Mouse (Mus musculus) liver, embryonic 16.5 days (tissue): ENCODE data around the gene Lipc. TPM values are rescaled to one million over a fixed set of nuclear protein-coding genes. Genes with fewer than 3 reads are reported as not detected.

Experiments
- ATAC-seq: fragments of 200-750 bp; cut with Nextera tagmentation; 2 replicates; pipeline ENCODE4 v1.8.0; 2017; ENCODE audit warnings: low read depth, mild to moderate bottlenecking, moderate number of reproducible peaks, moderate library complexity
- H3K27ac ChIP-seq: fragments of 300-500 bp; sonication (generic); 2 replicates; pipeline ENCODE4 v1.5.1; 2014; ENCODE audit warnings: mild to moderate bottlenecking, low read length
- H3K27me3 ChIP-seq: fragments of 300-500 bp; sonication (generic); 2 replicates; pipeline ENCODE4 v1.6.1; 2014; ENCODE audit warnings: low read depth, low read length, mixed read lengths; ENCODE audit not compliant: control insufficient read depth, insufficient read depth
- H3K36me3 ChIP-seq: fragments of 300-500 bp; sonication (generic); 2 replicates; pipeline ENCODE4 v1.6.1; 2014; ENCODE audit warnings: mild to moderate bottlenecking; ENCODE audit not compliant: control insufficient read depth, insufficient read depth
- H3K4me1 ChIP-seq: fragments of 300-500 bp; sonication (generic); 2 replicates; pipeline ENCODE4 v1.6.1; 2014; ENCODE audit warnings: low read depth, low read length, mixed read lengths; ENCODE audit not compliant: control insufficient read depth
- H3K4me2 ChIP-seq: fragments of 300-500 bp; sonication (generic); 2 replicates; pipeline ENCODE4 v1.6.1; 2014; ENCODE audit warnings: low read depth, low read length, mixed read lengths
- H3K4me3 ChIP-seq: fragments of 300-500 bp; sonication (generic); 2 replicates; pipeline ENCODE4 v1.5.1; 2014; ENCODE audit warnings: low read depth, mild to moderate bottlenecking, low read length
- H3K9ac ChIP-seq: fragments of 300-500 bp; sonication (generic); 2 replicates; pipeline ENCODE4 v1.6.1; 2014; ENCODE audit warnings: low read depth, low read length
- H3K9me3 ChIP-seq: fragments of 300-500 bp; sonication (generic); replicated peaks from 2 replicates; pipeline ENCODE4 v1.6.1; 2016; ENCODE audit warnings: low read length; ENCODE audit not compliant: control insufficient read depth
- WGBS: fragments of 180-500 bp; shearing (Covaris S2); extraction: QIAGEN DNeasy Blood & Tissue Kit; methylation state at CpG from one replicate; pipeline ENCODE4 v1.1.7; 2014; ENCODE audit not compliant: insufficient replicate concordance; 5-methylcytosine and 5-hydroxymethylcytosine counted together
- polyA plus RNA-seq: library from polyadenylated mRNA; unstranded; fragments of >200 nt; fragmentation: Nextera tagmentation; extraction: Ambion mirVana; gene quantifications from 2 replicates; pipeline ENCODE4 v1.2.1, GENCODE M21; 2015

The Lipc gene
- polyA plus RNA-seq, 1 experiment from 2014 or later: 45.9 TPM

GRCm38 (mm10) chr9:70962781-70963455 lies 10.9 kb upstream of the Lipc start:
- Histone ChIP-seq H3K4me2 (no peak overlapping the region), H3K27me3 (no peaks in the 10 kb centered on the region), H3K36me3 (no peaks in the 10 kb centered on the region), H3K9ac (no peak overlapping the region), H3K4me1 (no peaks in the 10 kb centered on the region), H3K4me3 (no peak overlapping the region), H3K9me3 (no peaks in the 10 kb centered on the region), H3K27ac (no peak overlapping the region)
- ATAC-seq: no peak
- WGBS: 57% methylated on average over 2 of the region's 2 CpGs

GRCm38 (mm10) chr9:70960301-70960700 lies 8.3 kb upstream of the Lipc start:
- Histone ChIP-seq H3K27ac (no peak overlapping the region), H3K9ac (no peak overlapping the region), H3K9me3 (no peaks in the 10 kb centered on the region), H3K36me3 (no peaks in the 10 kb centered on the region), H3K4me2 (no peak overlapping the region), H3K4me3 (no peak overlapping the region), H3K4me1 (no peaks in the 10 kb centered on the region), H3K27me3 (no peaks in the 10 kb centered on the region)
- no peak for ATAC-seq
- 75% methylated on average over 5 of the region's 5 CpGs for WGBS

- Histone ChIP-seq H3K27me3 (no peaks in the 10 kb centered on the region), H3K36me3 (no peaks in the 10 kb centered on the region), H3K9me3 (no peaks in the 10 kb centered on the region), H3K4me2 (no peak overlapping the region), H3K4me3 (no peak overlapping the region), H3K27ac (no peak overlapping the region), H3K9ac (no peak overlapping the region), H3K4me1 (no peaks in the 10 kb centered on the region)
- 71% methylated on average over 5 of the region's 5 CpGs for WGBS
- ATAC-seq: no peak
Measured at GRCm38 (mm10) chr9:70959866-70960265, 7.8 kb upstream of the Lipc start.

DNA sequence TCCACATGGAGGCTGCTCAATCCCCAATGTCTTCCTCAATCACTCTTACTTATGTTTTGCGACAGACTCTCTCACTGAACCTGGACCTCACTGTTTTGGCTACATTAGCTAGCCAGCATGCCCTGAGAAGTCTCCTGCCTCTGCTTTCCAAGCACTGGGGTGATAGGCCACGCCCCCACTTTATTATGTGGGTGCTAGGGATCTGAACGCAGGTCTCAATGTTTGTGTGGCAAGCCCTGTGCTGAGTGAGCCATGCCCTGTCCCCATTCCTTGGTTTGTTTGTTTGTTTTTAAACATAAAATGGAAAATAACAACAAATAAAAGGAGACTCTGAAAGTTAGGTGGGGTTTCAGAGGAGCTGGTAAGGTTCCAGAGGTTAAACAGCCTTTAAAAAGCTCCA lies 7.4 kb upstream of the Lipc start:
- Histone ChIP-seq H3K27ac (no peak overlapping the region), H3K4me3 (no peak overlapping the region), H3K4me1 (no peaks in the 10 kb centered on the region), H3K9me3 (no peaks in the 10 kb centered on the region), H3K4me2 (no peak overlapping the region), H3K9ac (no peak overlapping the region), H3K36me3 (no peaks in the 10 kb centered on the region), H3K27me3 (no peaks in the 10 kb centered on the region)
- ATAC-seq: no peak
- 63% methylated on average over 3 of the region's 3 CpGs for WGBS

DNA sequence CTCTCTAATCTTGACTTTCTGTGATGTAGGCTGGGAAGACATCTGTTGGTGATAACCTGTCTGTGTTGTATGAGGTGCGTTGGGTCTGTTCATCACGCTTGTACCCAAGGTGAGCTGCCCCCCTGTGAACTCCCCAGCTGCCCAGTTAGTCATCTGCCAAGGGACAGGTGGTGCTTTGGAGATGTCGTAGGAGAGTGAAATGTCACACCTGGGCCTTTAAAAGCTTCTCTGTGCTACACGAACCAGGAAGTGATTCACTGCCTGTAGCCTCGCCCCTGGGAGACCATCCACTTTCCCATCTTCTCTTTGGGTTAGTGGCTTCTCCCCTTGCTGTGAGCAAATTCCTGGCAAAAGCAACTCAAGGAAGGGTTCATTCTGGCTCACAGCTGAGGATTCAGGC lies 6.4 kb upstream of the Lipc start:
- WGBS: 63% methylated on average over 5 of the region's 5 CpGs
- Histone ChIP-seq H3K27me3 (no peaks in the 10 kb centered on the region), H3K9ac (no peak overlapping the region), H3K4me1 (no peaks in the 10 kb centered on the region), H3K4me2 (no peak overlapping the region), H3K9me3 (no peaks in the 10 kb centered on the region), H3K36me3 (no peaks in the 10 kb centered on the region), H3K27ac (no peak overlapping the region), H3K4me3 (no peak overlapping the region)
- no peak for ATAC-seq

GRCm38 (mm10) chr9:70957717-70958116 lies 5.7 kb upstream of the Lipc start:
- no peak overlapping the region for H3K4me3 ChIP-seq
- H3K9me3 ChIP-seq: no peaks in the 10 kb centered on the region
- no peaks in the 10 kb centered on the region for H3K36me3 ChIP-seq
- no peak overlapping the region for H3K27ac ChIP-seq
- 57% methylated on average over 3 of the region's 3 CpGs for WGBS
- H3K4me1 ChIP-seq: no peaks in the 10 kb centered on the region
- H3K4me2 ChIP-seq: no peak overlapping the region
- no peak overlapping the region for H3K9ac ChIP-seq
- no peaks in the 10 kb centered on the region for H3K27me3 ChIP-seq
- no peak for ATAC-seq

DNA sequence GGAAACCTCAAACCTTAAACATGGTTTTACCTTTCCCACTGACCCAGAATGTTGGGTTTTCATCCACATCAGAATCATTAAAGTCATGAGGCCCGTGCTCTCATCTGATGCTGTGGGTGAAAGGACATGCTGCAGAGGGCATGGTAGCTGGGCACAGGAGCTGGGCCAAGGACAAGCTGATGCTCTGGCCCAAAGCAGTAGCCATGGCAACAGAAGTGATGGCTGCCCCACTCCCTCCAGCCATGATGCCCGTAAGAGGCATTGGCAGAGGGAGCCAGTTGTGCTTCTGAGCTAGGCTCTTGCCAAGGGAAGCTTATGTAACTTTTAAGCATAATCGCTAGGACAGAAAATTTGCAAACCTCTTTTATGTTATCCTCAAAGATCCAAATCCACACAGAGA lies 2.2 kb upstream of the Lipc start:
- Histone ChIP-seq H3K9ac (no peak overlapping the region), H3K9me3 (no peaks in the 10 kb centered on the region), H3K4me1 (no peaks in the 10 kb centered on the region), H3K4me3 (no peak overlapping the region), H3K27me3 (no peaks in the 10 kb centered on the region), H3K27ac (no peak overlapping the region), H3K36me3 (no peaks in the 10 kb centered on the region), H3K4me2 (no peak overlapping the region)
- WGBS: 71% methylated on average over 3 of the region's 3 CpGs
- no peak for ATAC-seq

DNA sequence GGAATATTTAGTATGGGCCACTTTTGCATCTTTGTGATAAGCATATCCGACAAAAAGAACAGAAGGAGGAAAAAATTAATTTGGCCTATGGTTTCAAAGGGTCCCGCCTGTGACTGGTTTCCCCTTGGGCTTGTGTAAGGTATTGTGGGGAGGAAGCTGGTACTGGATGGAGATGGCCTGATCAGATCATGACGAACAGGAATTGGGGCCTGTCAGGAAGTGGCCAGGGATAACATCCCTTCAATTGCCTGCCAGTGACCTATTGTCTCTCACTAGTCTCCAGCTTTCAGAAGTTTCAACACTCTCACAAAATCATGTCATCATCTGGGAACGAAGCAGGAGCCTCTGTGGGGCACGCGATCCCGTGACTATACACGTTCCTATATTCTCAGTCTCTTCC lies 2.7 kb downstream of the Lipc start:
- 52% methylated on average over 8 of the region's 8 CpGs for WGBS
- Histone ChIP-seq H3K9me3 (no peaks in the 10 kb centered on the region), H3K9ac (no peak overlapping the region), H3K27ac (no peak overlapping the region), H3K27me3 (no peaks in the 10 kb centered on the region), H3K36me3 (no peaks in the 10 kb centered on the region), H3K4me3 (no peak overlapping the region), H3K4me1 (no peaks in the 10 kb centered on the region), H3K4me2 (no peak overlapping the region)
- ATAC-seq: no peak

- Histone ChIP-seq H3K9me3 (no peaks in the 10 kb centered on the region), H3K4me1 (peaks cover 3% of the 10 kb centered on the region), H3K36me3 (no peaks in the 10 kb centered on the region), H3K4me3 (no peak overlapping the region), H3K27me3 (no peaks in the 10 kb centered on the region), H3K4me2 (no peak overlapping the region), H3K9ac (no peak overlapping the region), H3K27ac (no peak overlapping the region)
- no peak for ATAC-seq
- WGBS: 60% methylated on average over 5 of the region's 5 CpGs
Measured at GRCm38 (mm10) chr9:70947312-70947711, 4.7 kb downstream of the Lipc start.
